Mouse (Mus musculus): Measurements from ENCODE around the gene L1cam. TPM values are rescaled to one million over a fixed set of nuclear protein-coding genes. Genes with fewer than 3 reads are reported as not detected.

L1cam gene
- total and polyA plus RNA-seq, 3 experiments, result 0.23 to 0.49 (median 0.30) TPM

GRCm38 (mm10) chrX:73816596-73817314 is 79.2 kb downstream of the L1cam start (continued):
- TF ChIP-seq RCOR1 (conservative IDR thresholded peaks at IDR 0.05; ENCODE audit: low read depth, low read length), result no peak

DNA sequence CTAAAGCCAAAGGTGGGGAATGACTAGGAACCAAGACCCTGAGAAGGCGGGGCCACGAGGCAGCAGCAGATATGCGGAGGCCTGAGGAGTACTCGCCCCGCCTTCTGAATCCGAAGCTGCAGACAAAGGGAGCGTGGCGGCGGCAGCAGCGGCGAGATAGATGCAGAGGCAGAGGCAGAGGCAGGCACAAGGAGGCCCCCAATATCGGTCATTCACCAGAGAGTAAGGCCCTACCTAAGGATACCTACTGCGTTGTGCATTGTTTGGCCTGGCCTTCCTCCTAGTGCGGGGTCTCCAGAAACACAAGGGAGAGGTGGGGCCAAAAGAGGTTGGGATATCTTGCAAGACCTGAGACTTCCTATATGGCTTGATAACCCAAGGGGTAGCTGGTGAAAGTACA is 80.8 kb downstream of the L1cam start:
- H3K36me3 ChIP-seq (replicated peaks in 1 of 2; ENCODE audit: control insufficient read depth in 1 of 2, insufficient read depth in 1 of 2, low read length in 1 of 2), result no peaks in the 10 kb centered on the region
- TF ChIP-seq ZKSCAN1 (IDR thresholded peaks at IDR 0.05; ENCODE audit: borderline replicate concordance, low read depth, low read length) (no peak), KAT2A (IDR thresholded peaks at IDR 0.05; ENCODE audit: insufficient replicate concordance, low read length) (no peak), RAD21 (IDR thresholded peaks at IDR 0.05; ENCODE audit: low read depth, low read length) (no peak), CTCF (conservative IDR thresholded peaks at IDR 0.05 in 1 of 2, IDR thresholded peaks at IDR 0.05 in 1 of 2; ENCODE audit: low read depth in 2 of 2, low read length in 2 of 2) (no peak), IRF4 (IDR thresholded peaks at IDR 0.05; ENCODE audit: low read depth, low read length) (no peak)
- dilution Hi-C loops (cut with MboI; ENCODE audit: extremely low pct_ligation_motif_present, extremely low pct_unique_long_range_greater_than_20kb, low sequenced_read_pairs), result no loop called here
- H3K79me2 ChIP-seq (replicated peaks; ENCODE audit: control insufficient read depth, extremely low read depth, insufficient read depth, poor library complexity, severe bottlenecking), result no peaks in the 10 kb centered on the region
- H3K27ac ChIP-seq (ENCODE audit: insufficient read depth, low read depth), result no peak overlapping the region
- no peaks in the 10 kb centered on the region for H3K9me3 ChIP-seq (replicated peaks; ENCODE audit: low read length)
- H3K27me3 ChIP-seq (replicated peaks), result no peaks in the 10 kb centered on the region
- no peak overlapping the region for H3K9ac ChIP-seq (ENCODE audit: insufficient read depth, low read depth)
- no peak overlapping the region for H3K4me3 ChIP-seq (replicated peaks in 1 of 3; ENCODE audit: low read depth in 2 of 3, low read length in 2 of 3, poor library complexity in 1 of 3)
- H3K4me1 ChIP-seq (ENCODE audit: control insufficient read depth in 1 of 2, insufficient read depth in 2 of 2), result peaks cover 0 to 10% of the 10 kb centered on the region in 2 experiments; a peak in 2 of 4 replicates
- H3K4me2 ChIP-seq (ENCODE audit: insufficient read depth, low read depth, poor library complexity, severe bottlenecking), result no peak overlapping the region
- in situ Hi-C loops (cut with MboI; ENCODE audit: low pct_ligation_motif_present, low pct_unique_long_range_greater_than_20kb, low sequenced_read_pairs), result no loop called here
- DNase-seq (ENCODE audit: extremely low read depth), result no peak

DNA sequence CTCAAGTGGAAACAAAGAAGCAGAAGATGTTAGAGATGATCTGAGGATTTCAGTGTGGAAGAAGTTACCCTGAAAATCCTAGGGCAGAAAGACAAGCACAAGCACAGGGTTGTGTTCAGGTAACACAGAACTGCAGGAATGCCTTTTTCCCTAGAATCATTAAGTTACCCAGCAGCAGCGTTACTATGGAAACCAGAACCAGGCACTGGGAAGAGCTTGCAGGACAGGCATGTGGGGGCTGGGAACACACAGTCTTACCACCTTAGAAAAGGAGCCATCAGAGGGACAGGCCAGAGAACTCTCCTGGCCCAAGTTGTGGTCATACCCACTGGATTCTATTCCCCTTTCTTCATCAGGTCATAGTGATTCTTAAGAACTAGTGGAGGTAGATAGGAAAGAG is 90.1 kb downstream of the L1cam start:
- dilution Hi-C loops (cut with MboI; ENCODE audit: extremely low pct_ligation_motif_present, extremely low pct_unique_long_range_greater_than_20kb, low sequenced_read_pairs), result no loop called here
- H3K79me2 ChIP-seq (replicated peaks; ENCODE audit: control insufficient read depth, extremely low read depth, insufficient read depth, poor library complexity, severe bottlenecking), result no peaks in the 10 kb centered on the region

More for the DNA sequence above, 90.1 kb downstream of the L1cam start:
- H3K27me3 ChIP-seq (replicated peaks), result no peaks in the 10 kb centered on the region
- in situ Hi-C loops (cut with MboI; ENCODE audit: low pct_ligation_motif_present, low pct_unique_long_range_greater_than_20kb, low sequenced_read_pairs), result no loop called here
- no peaks in the 10 kb centered on the region for H3K4me1 ChIP-seq (ENCODE audit: control insufficient read depth in 1 of 2, insufficient read depth in 2 of 2)
- TF ChIP-seq RCOR1 (conservative IDR thresholded peaks at IDR 0.05; ENCODE audit: low read depth, low read length) (no peak), GABPA (IDR thresholded peaks at IDR 0.05; ENCODE audit: insufficient replicate concordance, low read depth, low read length) (no peak)
- no peaks in the 10 kb centered on the region for H3K36me3 ChIP-seq (replicated peaks in 1 of 2; ENCODE audit: control insufficient read depth in 1 of 2, insufficient read depth in 1 of 2, low read length in 1 of 2)
- DNase-seq (ENCODE audit: extremely low read depth), result no peak
- no peaks in the 10 kb centered on the region for H3K9me3 ChIP-seq (replicated peaks; ENCODE audit: low read length)
- no peak overlapping the region for H3K4me3 ChIP-seq (replicated peaks in 1 of 3; ENCODE audit: low read depth in 2 of 3, low read length in 2 of 3, poor library complexity in 1 of 3)
- H3K27ac ChIP-seq (ENCODE audit: insufficient read depth, low read depth), result no peak overlapping the region
- no peak overlapping the region for H3K9ac ChIP-seq (ENCODE audit: insufficient read depth, low read depth)
- H3K4me2 ChIP-seq (ENCODE audit: insufficient read depth, low read depth, poor library complexity, severe bottlenecking), result no peak overlapping the region

Other genes starting within 250 kb of the L1cam start
- gene Pnck, start 236.0 kb downstream of the L1cam start, total RNA-seq (2012; rRNA removed), result not detected in 2 replicates
- not detected in 2 replicates for gene Pnck, start 236.0 kb downstream of the L1cam start, total RNA-seq (2014; rRNA removed)
- gene Pnck, start 236.0 kb downstream of the L1cam start, polyA plus RNA-seq (2012; ENCODE audit: insufficient read length, low read depth), result not detected in 2 replicates
- gene Slc6a8, start 223.0 kb downstream of the L1cam start, total RNA-seq (2012; rRNA removed), result 3.2 and 4.2 TPM in 2 replicates
- 0.39 and 0.70 TPM in 2 replicates for gene Slc6a8, start 223.0 kb downstream of the L1cam start, total RNA-seq (2014; rRNA removed)
- 1.9 and 2.2 TPM in 2 replicates for gene Slc6a8, start 223.0 kb downstream of the L1cam start, polyA plus RNA-seq (2012; ENCODE audit: insufficient read length, low read depth)
- 119 and 134 TPM in 2 replicates for gene Bcap31, start 179.9 kb downstream of the L1cam start, total RNA-seq (2012; rRNA removed)
- 239 TPM in 2 replicates for gene Bcap31, start 179.9 kb downstream of the L1cam start, total RNA-seq (2014; rRNA removed)
- 176 and 181 TPM in 2 replicates for gene Bcap31, start 179.9 kb downstream of the L1cam start, polyA plus RNA-seq (2012; ENCODE audit: insufficient read length, low read depth)
- gene Abcd1, start 179.5 kb downstream of the L1cam start, total RNA-seq (2012; rRNA removed), result 5.6 and 5.9 TPM in 2 replicates
- gene Abcd1, start 179.5 kb downstream of the L1cam start, total RNA-seq (2014; rRNA removed), result 2.5 and 2.8 TPM in 2 replicates
- gene Abcd1, start 179.5 kb downstream of the L1cam start, polyA plus RNA-seq (2012; ENCODE audit: insufficient read length, low read depth), result 10.2 and 11.4 TPM in 2 replicates
- gene Plxnb3, start 139.0 kb downstream of the L1cam start, total RNA-seq (2012; rRNA removed), result 0.42 and 0.59 TPM in 2 replicates
- 0.24 and 0.28 TPM in 2 replicates for gene Plxnb3, start 139.0 kb downstream of the L1cam start, total RNA-seq (2014; rRNA removed)
- 0.60 and 0.76 TPM in 2 replicates for gene Plxnb3, start 139.0 kb downstream of the L1cam start, polyA plus RNA-seq (2012; ENCODE audit: insufficient read length, low read depth)
- gene Srpk3, start 121.7 kb downstream of the L1cam start, total RNA-seq (2012; rRNA removed), result 55.2 and 67.5 TPM in 2 replicates
- gene Srpk3, start 121.7 kb downstream of the L1cam start, total RNA-seq (2014; rRNA removed), result 42.7 and 45.7 TPM in 2 replicates
- 46.1 and 52.3 TPM in 2 replicates for gene Srpk3, start 121.7 kb downstream of the L1cam start, polyA plus RNA-seq (2012; ENCODE audit: insufficient read length, low read depth)
- gene Idh3g, start 109.2 kb downstream of the L1cam start, total RNA-seq (2012; rRNA removed), result 191 and 219 TPM in 2 replicates
- gene Idh3g, start 109.2 kb downstream of the L1cam start, total RNA-seq (2014; rRNA removed), result 225 and 237 TPM in 2 replicates
- gene Idh3g, start 109.2 kb downstream of the L1cam start, polyA plus RNA-seq (2012; ENCODE audit: insufficient read length, low read depth), result 191 and 209 TPM in 2 replicates
- gene Ssr4, start 109.1 kb downstream of the L1cam start, total RNA-seq (2012; rRNA removed), result 281 and 350 TPM in 2 replicates
- gene Ssr4, start 109.1 kb downstream of the L1cam start, total RNA-seq (2014; rRNA removed), result 389 and 428 TPM in 2 replicates
- 260 and 291 TPM in 2 replicates for gene Ssr4, start 109.1 kb downstream of the L1cam start, polyA plus RNA-seq (2012; ENCODE audit: insufficient read length, low read depth)
- gene Pdzd4, start 71.1 kb downstream of the L1cam start, total RNA-seq (2012; rRNA removed), result 0.42 and 0.72 TPM in 2 replicates
- gene Pdzd4, start 71.1 kb downstream of the L1cam start, total RNA-seq (2014; rRNA removed), result 0.30 and 0.32 TPM in 2 replicates
- 0.85 and 1.1 TPM in 2 replicates for gene Pdzd4, start 71.1 kb downstream of the L1cam start, polyA plus RNA-seq (2012; ENCODE audit: insufficient read length, low read depth)
- 0.34 and 0.46 TPM in 2 replicates for gene Avpr2, start 4.0 kb downstream of the L1cam start, total RNA-seq (2012; rRNA removed)
- gene Avpr2, start 4.0 kb downstream of the L1cam start, total RNA-seq (2014; rRNA removed), result not detected in 2 replicates
- gene Avpr2, start 4.0 kb downstream of the L1cam start, polyA plus RNA-seq (2012; ENCODE audit: insufficient read length, low read depth), result 0.20 and 0.64 TPM in 2 replicates
- 13.6 and 14.3 TPM in 2 replicates for gene Arhgap4, start 25.8 kb upstream of the L1cam start, total RNA-seq (2012; rRNA removed)
- gene Arhgap4, start 25.8 kb upstream of the L1cam start, total RNA-seq (2014; rRNA removed), result 10.9 and 13.9 TPM in 2 replicates
- 24.1 and 24.5 TPM in 2 replicates for gene Arhgap4, start 25.8 kb upstream of the L1cam start, polyA plus RNA-seq (2012; ENCODE audit: insufficient read length, low read depth)
- 148 and 184 TPM in 2 replicates for gene Naa10, start 25.8 kb upstream of the L1cam start, total RNA-seq (2012; rRNA removed)
- gene Naa10, start 25.8 kb upstream of the L1cam start, total RNA-seq (2014; rRNA removed), result 152 and 166 TPM in 2 replicates
- 144 and 152 TPM in 2 replicates for gene Naa10, start 25.8 kb upstream of the L1cam start, polyA plus RNA-seq (2012; ENCODE audit: insufficient read length, low read depth)
- gene Renbp, start 34.7 kb upstream of the L1cam start, total RNA-seq (2012; rRNA removed), result 38.5 and 43.4 TPM in 2 replicates
- gene Renbp, start 34.7 kb upstream of the L1cam start, total RNA-seq (2014; rRNA removed), result 24.7 and 25.2 TPM in 2 replicates
- gene Renbp, start 34.7 kb upstream of the L1cam start, polyA plus RNA-seq (2012; ENCODE audit: insufficient read length, low read depth), result 64.7 and 66.3 TPM in 2 replicates
- 58.5 and 61.6 TPM in 2 replicates for gene Hcfc1, start 70.3 kb upstream of the L1cam start, total RNA-seq (2012; rRNA removed)
- gene Hcfc1, start 70.3 kb upstream of the L1cam start, total RNA-seq (2014; rRNA removed), result 32.9 and 37.6 TPM in 2 replicates
- gene Hcfc1, start 70.3 kb upstream of the L1cam start, polyA plus RNA-seq (2012; ENCODE audit: insufficient read length, low read depth), result 78.1 and 98.2 TPM in 2 replicates
- gene Irak1, start 127.8 kb upstream of the L1cam start, total RNA-seq (2012; rRNA removed), result 38.8 and 40.0 TPM in 2 replicates
- gene Irak1, start 127.8 kb upstream of the L1cam start, total RNA-seq (2014; rRNA removed), result 25.3 and 27.7 TPM in 2 replicates
- gene Irak1, start 127.8 kb upstream of the L1cam start, polyA plus RNA-seq (2012; ENCODE audit: insufficient read length, low read depth), result 63.1 and 77.8 TPM in 2 replicates
- not detected in 2 replicates for gene Opn1mw, start 231.4 kb upstream of the L1cam start, total RNA-seq (2012; rRNA removed)
- not detected in 2 replicates for gene Opn1mw, start 231.4 kb upstream of the L1cam start, total RNA-seq (2014; rRNA removed)
- not detected in 2 replicates for gene Opn1mw, start 231.4 kb upstream of the L1cam start, polyA plus RNA-seq (2012; ENCODE audit: insufficient read length, low read depth)
- gene Mecp2, start 239.3 kb upstream of the L1cam start, total RNA-seq (2012; rRNA removed), result 12.0 and 12.3 TPM in 2 replicates
- 9.9 and 12.2 TPM in 2 replicates for gene Mecp2, start 239.3 kb upstream of the L1cam start, total RNA-seq (2014; rRNA removed)
- 12.0 and 15.5 TPM in 2 replicates for gene Mecp2, start 239.3 kb upstream of the L1cam start, polyA plus RNA-seq (2012; ENCODE audit: insufficient read length, low read depth)

Measured in CH12.LX (cell line).